Mouse (Mus musculus): Measurements from ENCODE around the gene Lamb1. TPM values are rescaled to one million over a fixed set of nuclear protein-coding genes. Genes with fewer than 3 reads are reported as not detected.

The Lamb1 gene
- polyA plus RNA-seq, 1 experiment from 2014 or later: 13.2 TPM

GRCm38 (mm10) chr12:31232635-31233034 lies 32.4 kb upstream of the Lamb1 start:
- Histone ChIP-seq H3K4me3 (ENCODE audit: low read depth, low read length) (no peak overlapping the region), H3K9ac (ENCODE audit: low read depth, low read length) (no peak overlapping the region), H3K27ac (ENCODE audit: low read length) (no peak overlapping the region), H3K27me3 (ENCODE audit: control insufficient read depth, insufficient read depth, low read depth, low read length) (no peaks in the 10 kb centered on the region), H3K9me3 (replicated peaks; ENCODE audit: control insufficient read depth, low read length, poor library complexity, severe bottlenecking) (no peaks in the 10 kb centered on the region), H3K4me1 (ENCODE audit: control insufficient read depth, insufficient read depth, low read length) (peaks cover 4% of the 10 kb centered on the region; the same call in 1 of the 2 replicates), H3K36me3 (ENCODE audit: control insufficient read depth, insufficient read depth, low read length) (no peaks in the 10 kb centered on the region), H3K4me2 (ENCODE audit: low read length) (no peak overlapping the region)
- 90% methylated on average over 1 of the region's 1 CpGs for WGBS
- no peak for ATAC-seq

GRCm38 (mm10) chr12:31235018-31235417 lies 30.0 kb upstream of the Lamb1 start:
- ATAC-seq: no peak
- Histone ChIP-seq H3K9ac (ENCODE audit: low read depth, low read length) (no peak overlapping the region), H3K4me3 (ENCODE audit: low read depth, low read length) (no peak overlapping the region), H3K4me2 (ENCODE audit: low read length) (no peak overlapping the region), H3K27ac (ENCODE audit: low read length) (no peak overlapping the region), H3K9me3 (replicated peaks; ENCODE audit: control insufficient read depth, low read length, poor library complexity, severe bottlenecking) (no peaks in the 10 kb centered on the region), H3K27me3 (ENCODE audit: control insufficient read depth, insufficient read depth, low read depth, low read length) (no peaks in the 10 kb centered on the region), H3K36me3 (ENCODE audit: control insufficient read depth, insufficient read depth, low read length) (no peaks in the 10 kb centered on the region), H3K4me1 (ENCODE audit: control insufficient read depth, insufficient read depth, low read length) (peaks cover 4% of the 10 kb centered on the region; the same call in 1 of the 2 replicates)
- WGBS: 94% methylated on average over 6 of the region's 6 CpGs

GRCm38 (mm10) chr12:31236861-31237595 lies 28.0 kb upstream of the Lamb1 start:
- peak; percentile 39; the same call in 1 of the 2 replicates for ATAC-seq
- Histone ChIP-seq H3K4me3 (ENCODE audit: low read depth, low read length) (no peak overlapping the region), H3K4me2 (ENCODE audit: low read length) (no peak overlapping the region), H3K36me3 (ENCODE audit: control insufficient read depth, insufficient read depth, low read length) (no peaks in the 10 kb centered on the region), H3K4me1 (ENCODE audit: control insufficient read depth, insufficient read depth, low read length) (peaks cover 4% of the 10 kb centered on the region; the same call in 1 of the 2 replicates), H3K9me3 (replicated peaks; ENCODE audit: control insufficient read depth, low read length, poor library complexity, severe bottlenecking) (no peaks in the 10 kb centered on the region), H3K27ac (ENCODE audit: low read length) (no peak overlapping the region), H3K27me3 (ENCODE audit: control insufficient read depth, insufficient read depth, low read depth, low read length) (no peaks in the 10 kb centered on the region), H3K9ac (ENCODE audit: low read depth, low read length) (no peak overlapping the region)
- 54% methylated on average over 12 of the region's 12 CpGs for WGBS

- H3K4me2 ChIP-seq (ENCODE audit: low read length): no peak overlapping the region
- no peak overlapping the region for H3K4me3 ChIP-seq (ENCODE audit: low read depth, low read length)
- no peak overlapping the region for H3K27ac ChIP-seq (ENCODE audit: low read length)
- no peaks in the 10 kb centered on the region for H3K36me3 ChIP-seq (ENCODE audit: control insufficient read depth, insufficient read depth, low read length)
- no peaks in the 10 kb centered on the region for H3K9me3 ChIP-seq (replicated peaks; ENCODE audit: control insufficient read depth, low read length, poor library complexity, severe bottlenecking)
- peaks cover 4% of the 10 kb centered on the region; the same call in 1 of the 2 replicates for H3K4me1 ChIP-seq (ENCODE audit: control insufficient read depth, insufficient read depth, low read length)
- no peak overlapping the region for H3K9ac ChIP-seq (ENCODE audit: low read depth, low read length)
- 84% methylated on average over 3 of the region's 3 CpGs for WGBS
- no peaks in the 10 kb centered on the region for H3K27me3 ChIP-seq (ENCODE audit: control insufficient read depth, insufficient read depth, low read depth, low read length)
- ATAC-seq: no peak
These were observed 25.9 kb upstream of the Lamb1 start for GRCm38 (mm10) chr12:31239031-31239583.

- no peaks in the 10 kb centered on the region for H3K9me3 ChIP-seq (replicated peaks; ENCODE audit: control insufficient read depth, low read length, poor library complexity, severe bottlenecking)
- H3K27me3 ChIP-seq (ENCODE audit: control insufficient read depth, insufficient read depth, low read depth, low read length): no peaks in the 10 kb centered on the region
- H3K36me3 ChIP-seq (ENCODE audit: control insufficient read depth, insufficient read depth, low read length): no peaks in the 10 kb centered on the region
- no peak for ATAC-seq
- H3K27ac ChIP-seq (ENCODE audit: low read length): no peak overlapping the region
- H3K4me1 ChIP-seq (ENCODE audit: control insufficient read depth, insufficient read depth, low read length): peaks cover 4% of the 10 kb centered on the region; the same call in 1 of the 2 replicates
- H3K4me2 ChIP-seq (ENCODE audit: low read length): no peak overlapping the region
- WGBS: 84% methylated on average over 4 of the region's 4 CpGs
- no peak overlapping the region for H3K4me3 ChIP-seq (ENCODE audit: low read depth, low read length)
- H3K9ac ChIP-seq (ENCODE audit: low read depth, low read length): no peak overlapping the region
These were observed 25.2 kb upstream of the Lamb1 start for GRCm38 (mm10) chr12:31239798-31240197.

- no peaks in the 10 kb centered on the region for H3K27me3 ChIP-seq (ENCODE audit: control insufficient read depth, insufficient read depth, low read depth, low read length)
- no peak for ATAC-seq
- H3K27ac ChIP-seq (ENCODE audit: low read length): no peak within 1 kb of the TSS
- 89% methylated on average over 5 of the region's 5 CpGs for WGBS
- H3K9ac ChIP-seq (ENCODE audit: low read depth, low read length): no peak within 1 kb of the TSS
- no peaks in the 10 kb centered on the region for H3K9me3 ChIP-seq (replicated peaks; ENCODE audit: control insufficient read depth, low read length, poor library complexity, severe bottlenecking)
- H3K4me3 ChIP-seq (ENCODE audit: low read depth, low read length): no peak within 1 kb of the TSS
- H3K36me3 ChIP-seq (ENCODE audit: control insufficient read depth, insufficient read depth, low read length): no peaks in the 10 kb centered on the region
- peaks cover 4% of the 10 kb centered on the region; the same call in 1 of the 2 replicates for H3K4me1 ChIP-seq (ENCODE audit: control insufficient read depth, insufficient read depth, low read length)
- no peak within 1 kb of the TSS for H3K4me2 ChIP-seq (ENCODE audit: low read length)
These were observed 24.6 kb upstream of the Lamb1 start, which contains the start of gene Gm6993 for GRCm38 (mm10) chr12:31240470-31240869. Gene Gm6993, plus strand, starts transcription at chr12:31240770.

- Histone ChIP-seq H3K9ac (ENCODE audit: low read depth, low read length) (no peak overlapping the region), H3K9me3 (replicated peaks; ENCODE audit: control insufficient read depth, low read length, poor library complexity, severe bottlenecking) (no peaks in the 10 kb centered on the region), H3K27me3 (ENCODE audit: control insufficient read depth, insufficient read depth, low read depth, low read length) (no peaks in the 10 kb centered on the region), H3K36me3 (ENCODE audit: control insufficient read depth, insufficient read depth, low read length) (no peaks in the 10 kb centered on the region), H3K4me1 (ENCODE audit: control insufficient read depth, insufficient read depth, low read length) (peaks cover 3% of the 10 kb centered on the region; the same call in 1 of the 2 replicates), H3K27ac (ENCODE audit: low read length) (no peak overlapping the region), H3K4me3 (ENCODE audit: low read depth, low read length) (no peak overlapping the region), H3K4me2 (ENCODE audit: low read length) (no peak overlapping the region)
- 75% methylated on average over 6 of the region's 6 CpGs for WGBS
- no peak for ATAC-seq
These were observed 23.3 kb upstream of the Lamb1 start for GRCm38 (mm10) chr12:31241595-31242342.

- H3K4me1 ChIP-seq (ENCODE audit: control insufficient read depth, insufficient read depth, low read length): no peaks in the 10 kb centered on the region
- WGBS: 75% methylated on average over 2 of the region's 2 CpGs
- H3K9ac ChIP-seq (ENCODE audit: low read depth, low read length): no peak overlapping the region
- ATAC-seq: no peak
- no peak overlapping the region for H3K4me2 ChIP-seq (ENCODE audit: low read length)
- H3K27ac ChIP-seq (ENCODE audit: low read length): no peak overlapping the region
- no peaks in the 10 kb centered on the region for H3K36me3 ChIP-seq (ENCODE audit: control insufficient read depth, insufficient read depth, low read length)
- H3K4me3 ChIP-seq (ENCODE audit: low read depth, low read length): no peak overlapping the region
- no peaks in the 10 kb centered on the region for H3K9me3 ChIP-seq (replicated peaks; ENCODE audit: control insufficient read depth, low read length, poor library complexity, severe bottlenecking)
- H3K27me3 ChIP-seq (ENCODE audit: control insufficient read depth, insufficient read depth, low read depth, low read length): no peaks in the 10 kb centered on the region
These were observed 21.0 kb upstream of the Lamb1 start for GRCm38 (mm10) chr12:31244001-31244400.

GRCm38 (mm10) chr12:31244691-31245090 lies 20.3 kb upstream of the Lamb1 start:
- Histone ChIP-seq H3K4me2 (ENCODE audit: low read length) (no peak overlapping the region), H3K9ac (ENCODE audit: low read depth, low read length) (no peak overlapping the region), H3K4me3 (ENCODE audit: low read depth, low read length) (no peak overlapping the region), H3K27ac (ENCODE audit: low read length) (no peak overlapping the region), H3K36me3 (ENCODE audit: control insufficient read depth, insufficient read depth, low read length) (no peaks in the 10 kb centered on the region), H3K9me3 (replicated peaks; ENCODE audit: control insufficient read depth, low read length, poor library complexity, severe bottlenecking) (no peaks in the 10 kb centered on the region), H3K4me1 (ENCODE audit: control insufficient read depth, insufficient read depth, low read length) (no peaks in the 10 kb centered on the region), H3K27me3 (ENCODE audit: control insufficient read depth, insufficient read depth, low read depth, low read length) (no peaks in the 10 kb centered on the region)
- WGBS: 96% methylated on average over 3 of the region's 3 CpGs
- no peak for ATAC-seq
